Mouse (Mus musculus): ENCODE results near the gene Lrmda.

Lrmda gene

DNA sequence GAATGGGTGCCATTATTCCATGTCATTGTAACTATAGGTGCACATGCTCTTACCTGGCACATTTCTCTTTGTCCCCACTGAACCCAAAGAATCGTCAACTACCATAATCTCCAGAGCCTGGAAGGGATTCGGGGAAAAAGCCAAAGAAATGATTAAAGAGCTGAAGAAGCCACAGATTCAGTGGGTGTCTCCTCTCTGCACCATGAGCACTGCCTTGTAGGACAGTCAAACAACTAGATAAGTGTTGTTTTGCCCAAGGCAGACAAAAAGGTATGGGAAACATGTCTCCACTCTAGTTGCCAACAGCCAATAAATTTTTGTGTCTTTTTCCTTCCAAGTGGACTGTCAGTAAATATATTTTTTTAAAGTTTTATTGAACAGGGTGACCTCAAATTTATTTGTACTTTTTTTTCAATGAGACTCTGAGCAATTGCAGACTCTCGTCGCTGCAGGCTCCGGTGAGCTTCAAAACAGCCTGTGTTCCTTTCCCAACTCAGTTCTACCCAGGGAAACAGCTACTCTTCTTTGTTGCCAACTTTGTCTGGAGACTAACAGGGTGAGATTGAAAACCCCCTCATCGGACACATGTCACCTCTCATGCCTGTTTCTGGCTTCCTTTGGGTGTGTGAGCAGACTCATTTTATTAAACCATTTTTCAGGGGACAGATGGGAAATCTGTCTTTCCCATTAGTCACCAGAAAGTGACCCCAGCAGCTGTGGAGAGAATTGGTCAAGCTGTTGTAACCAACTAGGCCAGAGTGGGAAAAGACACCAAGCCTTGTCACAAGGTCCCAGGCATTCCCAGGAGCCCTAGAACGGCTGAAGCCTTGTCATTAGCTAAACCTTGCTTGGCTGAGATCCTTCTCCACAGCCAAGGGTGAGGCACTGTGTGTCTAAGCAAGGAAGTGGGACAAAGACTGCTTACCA is 886.5 kb downstream of the Lrmda start:
- Histone ChIP-seq H3K9me3 (ENCODE audit: low read length) (no peaks in the 10 kb centered on the region), H3K4me1 (replicated peaks; ENCODE audit: low read depth, low read length) (no peaks in the 10 kb centered on the region), H3K4me3 (replicated peaks; ENCODE audit: low read length) (no peak overlapping the region), H3K27me3 (ENCODE audit: insufficient read depth, low read length) (no peaks in the 10 kb centered on the region), H3K36me3 (ENCODE audit: insufficient read depth, low read length) (no peaks in the 10 kb centered on the region)
- TF ChIP-seq POU5F1 (IDR thresholded peaks at IDR 0.05; ENCODE audit: borderline replicate concordance, low read length) = no peak
- no peak for TF ChIP-seq CTCF (conservative IDR thresholded peaks at IDR 0.05; ENCODE audit: low read length)
- no peak for TF ChIP-seq NANOG (IDR thresholded peaks at IDR 0.05; ENCODE audit: borderline replicate concordance, low read length)

DNA sequence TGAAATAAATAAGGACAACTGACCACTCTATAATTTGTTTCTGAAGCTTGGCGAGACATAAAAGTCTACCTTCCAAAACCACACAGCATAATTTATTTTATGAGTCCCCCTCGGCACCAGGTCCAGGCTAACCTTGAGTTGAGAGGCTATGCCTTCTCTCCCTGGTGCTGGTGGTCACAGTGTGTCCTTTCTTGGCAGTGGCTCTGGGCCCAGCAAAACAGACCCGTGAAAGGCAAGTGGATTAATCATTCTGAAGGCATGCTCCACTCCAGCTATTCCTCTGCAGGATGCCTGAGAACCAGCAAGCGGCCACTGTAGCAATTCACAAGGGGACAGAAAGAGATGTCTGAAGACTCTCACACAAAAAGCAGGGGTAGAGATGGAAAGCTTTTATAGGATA is 887.2 kb downstream of the Lrmda start:
- TF ChIP-seq POU5F1 (IDR thresholded peaks at IDR 0.05; ENCODE audit: borderline replicate concordance, low read length) = no peak
- TF ChIP-seq CTCF (conservative IDR thresholded peaks at IDR 0.05; ENCODE audit: low read length) = no peak
- no peak for TF ChIP-seq NANOG (IDR thresholded peaks at IDR 0.05; ENCODE audit: borderline replicate concordance, low read length)
- no peaks in the 10 kb centered on the region for H3K9me3 ChIP-seq (ENCODE audit: low read length)

DNA sequence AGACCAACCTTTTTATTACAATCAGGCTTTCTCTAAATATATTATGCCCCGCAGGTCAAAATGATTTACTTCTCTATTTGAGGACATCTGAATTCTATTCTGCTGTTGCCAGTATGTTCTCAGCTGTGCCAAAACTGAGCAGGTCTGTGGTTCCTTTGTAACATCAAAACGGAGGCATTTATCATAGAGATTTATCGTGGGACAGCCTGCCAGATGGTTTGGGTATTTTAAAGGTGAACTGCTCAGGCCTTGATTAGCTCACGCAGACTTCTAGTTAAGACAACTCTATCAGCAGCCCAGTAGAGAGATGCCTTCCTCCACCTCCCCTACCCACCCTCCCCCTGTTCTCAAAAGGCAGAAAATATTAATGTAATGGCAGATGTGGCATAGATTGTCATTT is 887.7 kb downstream of the Lrmda start:
- H3K27me3 ChIP-seq (ENCODE audit: insufficient read depth, low read length) = no peaks in the 10 kb centered on the region
- TF ChIP-seq NANOG (IDR thresholded peaks at IDR 0.05; ENCODE audit: borderline replicate concordance, low read length) = no peak
- TF ChIP-seq CTCF (conservative IDR thresholded peaks at IDR 0.05; ENCODE audit: low read length) = no peak
- TF ChIP-seq POU5F1 (IDR thresholded peaks at IDR 0.05; ENCODE audit: borderline replicate concordance, low read length) = no peak
- H3K36me3 ChIP-seq (ENCODE audit: insufficient read depth, low read length) = no peaks in the 10 kb centered on the region
- H3K4me1 ChIP-seq (replicated peaks; ENCODE audit: low read depth, low read length) = no peaks in the 10 kb centered on the region
- H3K9me3 ChIP-seq (ENCODE audit: low read length) = no peaks in the 10 kb centered on the region
- H3K4me3 ChIP-seq (replicated peaks; ENCODE audit: low read length) = no peak overlapping the region

More for the DNA sequence above, 887.2 kb downstream of the Lrmda start:
- Histone ChIP-seq H3K4me3 (replicated peaks; ENCODE audit: low read length) (no peak overlapping the region), H3K27me3 (ENCODE audit: insufficient read depth, low read length) (no peaks in the 10 kb centered on the region), H3K4me1 (replicated peaks; ENCODE audit: low read depth, low read length) (no peaks in the 10 kb centered on the region), H3K36me3 (ENCODE audit: insufficient read depth, low read length) (no peaks in the 10 kb centered on the region)

DNA sequence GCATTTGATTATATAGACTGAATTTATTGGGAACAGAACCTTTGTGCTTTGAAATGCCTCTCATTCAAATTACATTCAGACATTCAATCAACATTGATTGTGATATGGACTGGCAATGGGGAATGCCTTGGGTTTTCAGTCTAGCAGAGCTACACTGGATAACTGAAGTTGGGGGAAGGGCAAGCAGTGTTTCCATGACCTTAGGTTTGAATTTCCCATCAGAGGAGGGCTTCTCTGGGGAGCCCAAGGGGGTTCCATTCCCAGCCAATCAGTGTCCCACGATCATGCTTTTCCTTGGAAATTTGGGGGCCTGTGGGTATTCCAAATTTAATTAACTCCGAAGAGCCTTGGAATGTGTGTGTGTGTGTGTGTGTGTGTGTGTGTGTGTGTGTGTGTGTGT is 888.5 kb downstream of the Lrmda start:
- Histone ChIP-seq H3K4me1 (replicated peaks; ENCODE audit: low read depth, low read length) (no peaks in the 10 kb centered on the region), H3K27me3 (ENCODE audit: insufficient read depth, low read length) (no peaks in the 10 kb centered on the region), H3K36me3 (ENCODE audit: insufficient read depth, low read length) (no peaks in the 10 kb centered on the region), H3K4me3 (replicated peaks; ENCODE audit: low read length) (no peak overlapping the region), H3K9me3 (ENCODE audit: low read length) (no peaks in the 10 kb centered on the region)
- TF ChIP-seq NANOG (IDR thresholded peaks at IDR 0.05; ENCODE audit: borderline replicate concordance, low read length) (no peak), CTCF (conservative IDR thresholded peaks at IDR 0.05; ENCODE audit: low read length) (no peak), POU5F1 (IDR thresholded peaks at IDR 0.05; ENCODE audit: borderline replicate concordance, low read length) (no peak)

DNA sequence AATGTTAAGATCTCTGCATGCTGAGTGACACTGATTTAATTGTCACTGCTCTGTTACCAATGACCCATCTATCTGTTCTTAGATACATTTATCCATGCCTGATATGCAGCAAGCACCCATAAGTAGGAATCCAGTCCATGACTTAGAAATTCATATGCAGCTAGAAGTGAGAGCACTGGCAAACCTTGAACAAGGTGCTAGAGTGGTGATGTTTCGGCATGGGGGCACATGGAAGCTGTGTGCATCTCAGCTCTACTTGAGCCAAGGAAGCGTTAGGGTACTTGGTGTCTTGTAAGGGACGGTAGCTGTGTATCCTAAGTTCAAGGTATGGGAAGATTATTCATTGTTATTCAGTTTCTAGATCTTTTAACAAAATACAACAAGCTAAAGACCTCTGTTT is 896.0 kb downstream of the Lrmda start:
- Histone ChIP-seq H3K4me3 (replicated peaks; ENCODE audit: low read length) (no peak overlapping the region), H3K27me3 (ENCODE audit: insufficient read depth, low read length) (no peaks in the 10 kb centered on the region), H3K9me3 (ENCODE audit: low read length) (no peaks in the 10 kb centered on the region), H3K4me1 (replicated peaks; ENCODE audit: low read depth, low read length) (no peaks in the 10 kb centered on the region), H3K36me3 (ENCODE audit: insufficient read depth, low read length) (no peaks in the 10 kb centered on the region)
- TF ChIP-seq NANOG (IDR thresholded peaks at IDR 0.05; ENCODE audit: borderline replicate concordance, low read length) = no peak
- no peak for TF ChIP-seq POU5F1 (IDR thresholded peaks at IDR 0.05; ENCODE audit: borderline replicate concordance, low read length)
- TF ChIP-seq CTCF (conservative IDR thresholded peaks at IDR 0.05; ENCODE audit: low read length) = no peak

DNA sequence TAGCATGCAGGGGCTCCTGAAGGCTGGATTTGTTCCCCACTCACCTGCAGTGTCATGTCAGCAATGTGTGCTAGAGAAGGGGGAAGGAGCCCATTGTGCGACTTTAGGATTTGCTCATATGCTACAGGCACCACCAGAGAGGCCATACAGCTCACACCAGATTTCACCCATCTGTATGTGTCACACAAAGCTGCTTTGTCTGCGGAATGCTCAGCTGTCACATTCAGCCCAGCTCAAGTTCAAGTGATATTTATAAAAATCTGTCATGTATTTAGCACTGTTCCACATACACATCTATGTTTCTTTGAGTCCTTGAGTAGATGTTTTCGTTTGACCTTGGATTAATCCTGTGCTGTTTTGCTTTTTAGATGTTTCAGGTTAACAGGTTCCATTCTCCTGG is 899.0 kb downstream of the Lrmda start:
- no peak overlapping the region for H3K4me3 ChIP-seq (replicated peaks; ENCODE audit: low read length)
- H3K4me1 ChIP-seq (replicated peaks; ENCODE audit: low read depth, low read length) = no peaks in the 10 kb centered on the region
- TF ChIP-seq POU5F1 (IDR thresholded peaks at IDR 0.05; ENCODE audit: borderline replicate concordance, low read length) (no peak), NANOG (IDR thresholded peaks at IDR 0.05; ENCODE audit: borderline replicate concordance, low read length) (no peak), CTCF (conservative IDR thresholded peaks at IDR 0.05; ENCODE audit: low read length) (no peak)
- H3K36me3 ChIP-seq (ENCODE audit: insufficient read depth, low read length) = no peaks in the 10 kb centered on the region
- no peaks in the 10 kb centered on the region for H3K27me3 ChIP-seq (ENCODE audit: insufficient read depth, low read length)
- no peaks in the 10 kb centered on the region for H3K9me3 ChIP-seq (ENCODE audit: low read length)

DNA sequence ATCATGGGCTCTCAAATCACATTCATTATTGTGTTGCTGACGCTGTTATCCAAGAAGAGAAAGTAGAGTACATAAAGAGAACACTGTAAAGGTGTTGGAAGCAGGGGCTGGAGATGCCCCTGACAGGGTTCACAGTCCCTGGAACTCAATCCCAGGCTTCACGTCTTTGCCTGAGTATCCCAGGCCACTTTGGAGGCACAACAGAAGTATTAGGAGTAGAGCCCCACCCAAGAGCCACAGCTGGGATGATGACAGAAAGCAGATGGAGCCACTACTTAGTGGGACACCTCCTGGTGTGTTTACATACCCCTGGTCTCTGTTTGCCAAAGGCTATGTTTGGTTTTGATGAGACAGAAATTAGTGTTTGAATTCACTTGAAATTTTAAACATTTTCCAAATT is 899.4 kb downstream of the Lrmda start:
- TF ChIP-seq POU5F1 (IDR thresholded peaks at IDR 0.05; ENCODE audit: borderline replicate concordance, low read length) = no peak
- TF ChIP-seq NANOG (IDR thresholded peaks at IDR 0.05; ENCODE audit: borderline replicate concordance, low read length) = no peak
- TF ChIP-seq CTCF (conservative IDR thresholded peaks at IDR 0.05; ENCODE audit: low read length) = no peak
- Histone ChIP-seq H3K9me3 (ENCODE audit: low read length) (no peaks in the 10 kb centered on the region), H3K27me3 (ENCODE audit: insufficient read depth, low read length) (no peaks in the 10 kb centered on the region), H3K4me1 (replicated peaks; ENCODE audit: low read depth, low read length) (no peaks in the 10 kb centered on the region), H3K36me3 (ENCODE audit: insufficient read depth, low read length) (no peaks in the 10 kb centered on the region), H3K4me3 (replicated peaks; ENCODE audit: low read length) (no peak overlapping the region)

DNA sequence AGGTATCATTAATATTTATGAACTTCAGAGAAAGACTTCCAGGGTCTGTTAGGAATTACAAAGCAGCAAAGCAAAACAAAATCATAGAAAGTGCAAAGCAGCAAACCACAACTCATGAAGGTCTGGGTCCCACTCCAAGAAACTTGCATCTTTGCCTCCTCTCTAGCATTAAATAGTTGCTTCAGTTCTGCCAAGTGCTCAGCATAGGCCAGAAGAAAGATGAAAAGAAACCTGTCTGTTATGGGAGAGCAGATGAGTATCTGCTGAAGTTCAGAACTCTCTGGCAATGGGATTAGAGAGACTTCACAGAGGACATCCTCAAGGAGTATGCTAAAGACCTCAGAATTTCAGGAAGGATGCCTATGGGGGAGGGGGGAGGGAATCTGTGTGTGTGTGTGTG is 901.6 kb downstream of the Lrmda start:
- Histone ChIP-seq H3K9me3 (ENCODE audit: low read length) (no peaks in the 10 kb centered on the region), H3K4me3 (replicated peaks; ENCODE audit: low read length) (no peak overlapping the region), H3K36me3 (ENCODE audit: insufficient read depth, low read length) (no peaks in the 10 kb centered on the region), H3K4me1 (replicated peaks; ENCODE audit: low read depth, low read length) (no peaks in the 10 kb centered on the region), H3K27me3 (ENCODE audit: insufficient read depth, low read length) (no peaks in the 10 kb centered on the region)
- no peak for TF ChIP-seq POU5F1 (IDR thresholded peaks at IDR 0.05; ENCODE audit: borderline replicate concordance, low read length)
- no peak for TF ChIP-seq NANOG (IDR thresholded peaks at IDR 0.05; ENCODE audit: borderline replicate concordance, low read length)
- no peak for TF ChIP-seq CTCF (conservative IDR thresholded peaks at IDR 0.05; ENCODE audit: low read length)
